Mouse (Mus musculus) hindbrain, postnatal 0 days (tissue): ENCODE data around the gene Hoxa1. TPM values are rescaled to one million over a fixed set of nuclear protein-coding genes. Genes with fewer than 3 reads are reported as not detected.
A peak's percentile ranks its signal among the peaks of the same experiment; 100 is the strongest.

Source experiments
- ATAC-seq: fragments of 200-750 bp; cut with Nextera tagmentation; 2 replicates; pipeline ENCODE4 v1.8.0; 2017; ENCODE audit warnings: mild to moderate bottlenecking, moderate TSS enrichment, moderate library complexity
- DNase-seq: peaks from one replicate; pipeline ENCODE4 v3.0.0-alpha.2; 2015; ENCODE audit warnings: low spot score
- H3K27ac ChIP-seq: fragments of 300-500 bp; sonication (generic); 2 replicates; pipeline ENCODE4 v1.5.1; 2014; ENCODE audit warnings: mild to moderate bottlenecking
- H3K27me3 ChIP-seq: fragments of 300-500 bp; sonication (generic); 2 replicates; pipeline ENCODE4 v1.6.1; 2014; ENCODE audit warnings: low read length, mixed read lengths; ENCODE audit not compliant: insufficient read depth
- H3K36me3 ChIP-seq: fragments of 300-500 bp; sonication (generic); 2 replicates; pipeline ENCODE4 v1.6.1; 2014; ENCODE audit warnings: low read length, mixed read lengths; ENCODE audit not compliant: insufficient read depth
- H3K4me1 ChIP-seq: fragments of 300-500 bp; sonication (generic); 2 replicates; pipeline ENCODE4 v1.6.1; 2014; ENCODE audit warnings: antibody characterized with exemption, low read length, mixed read lengths; ENCODE audit not compliant: insufficient read depth
- H3K4me2 ChIP-seq: fragments of 300-500 bp; sonication (generic); 2 replicates; pipeline ENCODE4 v1.6.1; 2014; ENCODE audit warnings: low read depth, mild to moderate bottlenecking, low read length, moderate library complexity, mixed read lengths
- H3K4me3 ChIP-seq: fragments of 300-500 bp; sonication (generic); 2 replicates; pipeline ENCODE4 v1.5.1; 2014; ENCODE audit warnings: low read length
- H3K9ac ChIP-seq: fragments of 300-500 bp; sonication (generic); replicated peaks from 2 replicates; pipeline ENCODE4 v1.6.1; 2014; ENCODE audit warnings: mild to moderate bottlenecking, low read length, moderate library complexity, mixed read lengths
- H3K9me3 ChIP-seq: fragments of 300-500 bp; sonication (generic); 2 replicates; pipeline ENCODE4 v1.6.1; 2016; ENCODE audit warnings: low read length, mixed read lengths
- CTCF ChIP-seq: IDR thresholded peaks from 2 replicates; pipeline ENCODE4 v1.5.1; 2016; ENCODE audit warnings: antibody characterized with exemption, control low read depth, low read depth
- WGBS: fragments of 180-500 bp; shearing (Covaris S2); extraction: QIAGEN DNeasy Blood & Tissue Kit; methylation state at CpG from one replicate; pipeline ENCODE4 v1.1.7; 2014; 5-methylcytosine and 5-hydroxymethylcytosine counted together
- polyA plus RNA-seq: library from polyadenylated mRNA; unstranded; fragments of >200 nt; fragmentation: Nextera tagmentation; extraction: Ambion mirVana; gene quantifications from 2 replicates; pipeline ENCODE4 v1.2.1, GENCODE M21; 2015
- total RNA-seq: library from RNA; depleted of rRNA; stranded (reverse); fragments of >200 nt; gene quantifications from 2 replicates; pipeline ENCODE4 v1.2.3, GENCODE M21; 2014

The Hoxa1 gene
- total and polyA plus RNA-seq, 2 experiments from 2014 or later: 1.1 to 3.7 TPM

- ATAC-seq: no peak
- no peaks in the 10 kb centered on the region for H3K9me3 ChIP-seq
- H3K9ac ChIP-seq: peak overlapping the region; percentile 39; the same call in 1 of the 2 replicates
- peaks cover 42% of the 10 kb centered on the region for H3K27me3 ChIP-seq
- peak overlapping the region; percentile 67 for H3K4me3 ChIP-seq
- no peaks in the 10 kb centered on the region for H3K36me3 ChIP-seq
- DNase-seq: peak; percentile 4
- peak overlapping the region; percentile 71 for H3K27ac ChIP-seq
- peak overlapping the region; percentile 93 for H3K4me2 ChIP-seq
- no peaks in the 10 kb centered on the region for H3K4me1 ChIP-seq
- TF ChIP-seq CTCF: no peak
- 7% methylated on average over 8 of the region's 8 CpGs for WGBS
Measured at GRCm38 (mm10) chr6:52161336-52162092, 3.4 kb upstream of the Hoxa1 start.

DNA sequence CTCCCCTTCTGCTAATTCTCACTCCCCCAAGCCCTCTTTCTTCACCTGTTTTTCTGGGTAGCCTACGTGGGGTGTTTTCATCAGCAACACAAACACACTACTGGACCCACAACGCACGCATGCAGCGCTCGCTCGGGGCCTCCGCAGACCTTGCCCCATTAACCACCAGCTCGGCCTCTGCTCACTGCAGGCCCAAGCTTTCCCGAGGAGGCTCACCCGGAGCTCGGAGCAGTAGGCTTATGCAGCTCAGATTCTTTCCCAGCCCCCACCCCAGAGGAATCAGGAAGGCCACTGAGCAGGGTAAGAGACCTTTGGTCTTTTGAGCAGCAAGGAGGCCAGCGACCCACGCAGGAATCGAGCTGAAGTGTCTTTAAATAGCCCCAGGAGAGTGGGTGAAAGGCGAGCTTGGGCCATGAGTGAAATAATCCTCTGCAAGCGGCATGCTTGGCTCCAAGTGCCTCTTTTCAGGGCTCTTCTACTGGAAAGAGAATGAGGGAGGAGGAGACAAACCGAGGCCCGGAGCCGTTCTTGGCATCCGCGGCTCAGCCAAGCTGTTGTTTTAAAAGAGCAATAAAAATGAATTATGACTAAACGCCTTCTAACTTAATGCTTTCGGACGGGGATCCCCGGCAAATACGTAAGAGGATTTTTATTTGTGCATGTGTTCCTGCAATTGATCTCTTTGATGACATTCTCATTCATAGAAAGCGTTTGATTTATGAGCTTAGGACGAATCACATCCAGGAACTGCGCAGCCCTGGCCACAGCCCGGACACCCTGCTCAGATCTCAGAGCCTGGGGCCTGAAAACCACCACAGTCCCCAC is 2.6 kb upstream of the Hoxa1 start:
- ATAC-seq (no peak), DNase-seq (peak; percentile 65)
- Histone ChIP-seq H3K4me2 (peak overlapping the region; percentile 93), H3K4me1 (no peaks in the 10 kb centered on the region), H3K27ac (peak overlapping the region; percentile 71), H3K9me3 (no peaks in the 10 kb centered on the region), H3K27me3 (peaks cover 49% of the 10 kb centered on the region), H3K4me3 (peak overlapping the region; percentile 67), H3K9ac (peak overlapping the region; percentile 39), H3K36me3 (no peaks in the 10 kb centered on the region)
- 5% methylated on average over 30 of the region's 30 CpGs for WGBS
- no peak; the same call in 1 of the 2 replicates for TF ChIP-seq CTCF

DNA sequence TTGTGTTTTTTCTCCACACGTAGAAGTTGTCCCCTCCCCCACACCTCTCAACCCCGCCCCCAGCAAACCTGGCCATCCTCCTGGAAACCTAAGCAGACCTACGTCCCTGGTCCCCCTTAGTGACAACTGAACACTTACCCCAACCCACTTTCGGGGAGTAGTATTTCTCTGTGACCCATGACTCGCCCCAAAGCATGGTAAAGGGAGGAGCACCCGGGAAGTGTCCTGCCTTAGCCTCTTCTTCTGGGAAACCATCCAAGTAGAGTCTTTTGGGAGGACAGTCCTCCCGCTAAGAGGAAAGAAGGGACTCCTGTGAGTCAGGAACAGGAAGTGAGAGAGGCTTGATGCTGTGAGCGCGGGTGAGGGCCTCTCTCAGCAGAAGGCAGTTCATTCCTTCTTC is 1.9 kb upstream of the Hoxa1 start:
- H3K27me3 ChIP-seq: peaks cover 56% of the 10 kb centered on the region
- no peaks in the 10 kb centered on the region for H3K36me3 ChIP-seq
- H3K9ac ChIP-seq: peak overlapping the region; percentile 72; the same call in 1 of the 2 replicates
- peak overlapping the region; percentile 93 for H3K4me2 ChIP-seq
- H3K9me3 ChIP-seq: no peaks in the 10 kb centered on the region
- DNase-seq (peak; percentile 52), ATAC-seq (no peak)
- no peaks in the 10 kb centered on the region for H3K4me1 ChIP-seq
- peak overlapping the region; percentile 71; the same call in 1 of the 2 replicates for H3K27ac ChIP-seq
- 5% methylated on average over 8 of the region's 9 CpGs for WGBS
- H3K4me3 ChIP-seq: peak overlapping the region; percentile 67
- TF ChIP-seq CTCF: no peak

GRCm38 (mm10) chr6:52159164-52159761 is 1.1 kb upstream of the Hoxa1 start:
- peak; percentile 44 for DNase-seq
- 6% methylated on average over 12 of the region's 12 CpGs for WGBS
- TF ChIP-seq CTCF: no peak
- Histone ChIP-seq H3K36me3 (no peaks in the 10 kb centered on the region), H3K9me3 (no peaks in the 10 kb centered on the region), H3K9ac (peak overlapping the region; percentile 72), H3K27me3 (peaks cover 64% of the 10 kb centered on the region), H3K27ac (peak overlapping the region; percentile 71), H3K4me2 (peak overlapping the region; percentile 93), H3K4me1 (no peaks in the 10 kb centered on the region), H3K4me3 (peak overlapping the region; percentile 67)
- 0 out of 2 replicates have a peak, but pooled peaks have one; percentile 3 for ATAC-seq

DNA sequence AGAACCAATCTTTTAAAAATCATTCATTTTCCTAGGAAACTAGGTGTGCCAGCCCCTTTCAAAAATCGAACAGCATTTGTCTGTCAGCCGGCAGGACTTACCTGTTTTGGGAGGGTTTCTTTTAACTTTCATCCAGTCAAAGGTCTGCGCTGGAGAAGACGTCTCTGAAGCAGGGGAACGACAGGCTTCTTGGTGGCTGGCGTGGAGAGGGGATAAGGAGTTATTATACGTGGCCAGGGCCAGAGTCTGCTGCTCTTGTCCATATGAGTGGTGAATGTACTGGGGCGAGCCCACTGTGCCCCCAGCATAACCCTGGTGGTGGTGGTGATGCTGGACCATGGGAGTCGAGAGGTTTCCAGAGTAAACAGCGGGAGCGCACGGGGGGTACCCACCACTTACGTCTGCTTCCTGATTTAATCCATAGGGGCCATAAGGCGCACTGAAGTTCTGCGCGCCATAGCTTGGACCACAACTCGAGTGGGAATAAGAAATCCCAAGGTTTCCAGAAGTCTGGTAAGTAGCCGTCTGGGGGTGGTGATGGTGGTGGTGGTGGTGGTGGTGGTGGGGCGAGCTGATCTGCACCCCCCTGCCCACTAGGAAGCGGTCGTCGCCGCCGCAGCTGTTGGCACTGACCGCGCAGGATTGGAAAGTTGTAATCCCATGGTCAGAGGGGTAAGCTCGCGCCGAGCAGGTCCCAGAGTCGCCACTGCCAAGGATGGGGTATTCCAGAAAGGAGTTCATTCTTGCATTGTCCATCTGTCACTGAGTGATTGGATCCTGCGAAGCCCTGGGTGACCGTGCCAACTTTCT is 446 bp downstream of the Hoxa1 start:
- 2% methylated on average over 32 of the region's 32 CpGs for WGBS
- peaks cover 69% of the 10 kb centered on the region for H3K27me3 ChIP-seq
- no peak for DNase-seq
- H3K4me1 ChIP-seq: no peaks in the 10 kb centered on the region
- no peaks in the 10 kb centered on the region for H3K36me3 ChIP-seq
- H3K27ac ChIP-seq: no peak overlapping the region
- peak; percentile 1; the same call in 1 of the 2 replicates for ATAC-seq
- peak overlapping the region; percentile 93 for H3K4me2 ChIP-seq
- no peak overlapping the region for H3K9ac ChIP-seq
- H3K9me3 ChIP-seq: no peaks in the 10 kb centered on the region
- H3K4me3 ChIP-seq: peak overlapping the region; percentile 67
- TF ChIP-seq CTCF: no peak
